Mouse (Mus musculus) kidney, embryonic 14.5 days (tissue): ENCODE measurements around the gene Vmn1r172. TPM values are rescaled to one million over a fixed set of nuclear protein-coding genes. Genes with fewer than 3 reads are reported as not detected.
"Not testable (repeated sequence)": the region's sequence is repeated elsewhere in the genome, so short reads cannot be mapped to it uniquely, and the experiment has no call there.

Source experiments
- ATAC-seq: fragments of 200-750 bp; cut with Nextera tagmentation; 2 replicates; pipeline ENCODE4 v1.8.0; 2017; ENCODE audit warnings: moderate number of reproducible peaks, mild to moderate bottlenecking, moderate TSS enrichment, moderate library complexity; ENCODE audit not compliant: low FRiP score, low TSS enrichment
- H3K27ac ChIP-seq: fragments of 300-500 bp; sonication (generic); 2 replicates; pipeline ENCODE4 v1.5.1; 2014; ENCODE audit warnings: low read depth, mild to moderate bottlenecking, low read length, moderate library complexity, mixed read lengths
- H3K27me3 ChIP-seq: fragments of 300-500 bp; sonication (generic); 2 replicates; pipeline ENCODE4 v1.6.1; 2014; ENCODE audit warnings: mild to moderate bottlenecking, low read length; ENCODE audit not compliant: control insufficient read depth, insufficient read depth
- H3K36me3 ChIP-seq: fragments of 300-500 bp; sonication (generic); 2 replicates; pipeline ENCODE4 v1.6.1; 2014; ENCODE audit warnings: low read length, mixed read lengths; ENCODE audit not compliant: control insufficient read depth, insufficient read depth
- H3K4me1 ChIP-seq: fragments of 300-500 bp; sonication (generic); 2 replicates; pipeline ENCODE4 v1.6.1; 2014; ENCODE audit warnings: low read length, mixed read lengths; ENCODE audit not compliant: control insufficient read depth, insufficient read depth
- H3K4me2 ChIP-seq: fragments of 300-500 bp; sonication (generic); replicated peaks from 2 replicates; pipeline ENCODE4 v1.6.1; 2014; ENCODE audit warnings: low read depth, mild to moderate bottlenecking, low read length
- H3K4me3 ChIP-seq: fragments of 300-500 bp; sonication (generic); 2 replicates; pipeline ENCODE4 v1.5.1; 2014; ENCODE audit warnings: mild to moderate bottlenecking, low read length
- H3K9ac ChIP-seq: fragments of 300-500 bp; sonication (generic); 2 replicates; pipeline ENCODE4 v1.6.1; 2014; ENCODE audit warnings: low read depth, mild to moderate bottlenecking, low read length, moderate library complexity
- H3K9me3 ChIP-seq: fragments of 300-500 bp; sonication (generic); 2 replicates; pipeline ENCODE4 v1.6.1; 2016; ENCODE audit warnings: low read length; ENCODE audit not compliant: control insufficient read depth
- WGBS: fragments of 180-500 bp; shearing (Covaris S2); extraction: QIAGEN DNeasy Blood & Tissue Kit; methylation state at CpG from one replicate; pipeline ENCODE4 v1.1.7; 2014; 5-methylcytosine and 5-hydroxymethylcytosine counted together
- polyA plus RNA-seq: library from polyadenylated mRNA; unstranded; fragments of >200 nt; fragmentation: Nextera tagmentation; extraction: Ambion mirVana; gene quantifications from 2 replicates; pipeline ENCODE4 v1.2.1, GENCODE M21; 2014

The Vmn1r172 gene
- not detected in 2 replicates for polyA plus RNA-seq

- H3K27me3 ChIP-seq: no peaks in the 10 kb centered on the region
- H3K4me1 ChIP-seq: no peaks in the 10 kb centered on the region
- H3K27ac ChIP-seq: no peak within 1 kb of the TSS
- no peak for ATAC-seq
- H3K4me3 ChIP-seq: no peak within 1 kb of the TSS
- 72% methylated on average over 2 of the region's 2 CpGs for WGBS
- no peaks in the 10 kb centered on the region for H3K9me3 ChIP-seq
- no peak within 1 kb of the TSS for H3K4me2 ChIP-seq
- no peak within 1 kb of the TSS for H3K9ac ChIP-seq
- no peaks in the 10 kb centered on the region for H3K36me3 ChIP-seq
Measured at GRCm38 (mm10) chr7:23658016-23658415, at the start of gene Vmn1r172. Vmn1r172 (plus strand) TSS chr7:23658316.

GRCm38 (mm10) chr7:23630422-23630821 is 27.7 kb upstream of the Vmn1r172 start, which contains the start of gene Vmn1r171:
Vmn1r171 (plus strand) TSS chr7:23630722.
- Histone ChIP-seq H3K27ac (no peak within 1 kb of the TSS), H3K9ac (no peak within 1 kb of the TSS), H3K27me3 (no peaks in the 10 kb centered on the region), H3K4me3 (no peak within 1 kb of the TSS), H3K36me3 (no peaks in the 10 kb centered on the region), H3K4me1 (no peaks in the 10 kb centered on the region), H3K4me2 (no peak within 1 kb of the TSS), H3K9me3 (peaks cover 2% of the 10 kb centered on the region)
- no peak for ATAC-seq

GRCm38 (mm10) chr7:23700403-23700802 is 42.3 kb downstream of the Vmn1r172 start, which contains the start of gene Vmn1r173:
Vmn1r173 (plus strand) TSS chr7:23700703.
- WGBS: 59% methylated on average over 1 of the region's 1 CpGs

More at GRCm38 (mm10) chr7:23700403-23700802, 42.3 kb downstream of the Vmn1r172 start, which contains the start of gene Vmn1r173:
- not testable (repeated sequence) for H3K36me3 ChIP-seq, H3K9me3 ChIP-seq, H3K4me2 ChIP-seq, ATAC-seq, H3K4me3 ChIP-seq, H3K4me1 ChIP-seq, H3K27ac ChIP-seq, H3K27me3 ChIP-seq, H3K9ac ChIP-seq

Other genes with a start within 250 kb of the Vmn1r172 start
- not detected in 2 replicates for gene Vmn1r167, start 151.1 kb upstream of the Vmn1r172 start, polyA plus RNA-seq
- not detected in 2 replicates for gene Vmn1r168, start 118.6 kb upstream of the Vmn1r172 start, polyA plus RNA-seq
- not detected in 2 replicates for gene Vmn1r169, start 82.8 kb upstream of the Vmn1r172 start, polyA plus RNA-seq
- gene Vmn1r170, start 52.1 kb upstream of the Vmn1r172 start, polyA plus RNA-seq: not detected in 2 replicates
- not detected in 2 replicates for gene Vmn1r171, start 27.6 kb upstream of the Vmn1r172 start, polyA plus RNA-seq
- gene Vmn1r173, start 42.4 kb downstream of the Vmn1r172 start, polyA plus RNA-seq: not detected in 2 replicates
- gene Vmn1r174, start 94.0 kb downstream of the Vmn1r172 start, polyA plus RNA-seq: not detected in 2 replicates
- gene Vmn1r175, start 152.3 kb downstream of the Vmn1r172 start, polyA plus RNA-seq: not detected in 2 replicates
- not detected in 2 replicates for gene Vmn1r176, start 179.1 kb downstream of the Vmn1r172 start, polyA plus RNA-seq
- gene Vmn1r177, start 208.1 kb downstream of the Vmn1r172 start, polyA plus RNA-seq: not detected in 2 replicates
- not detected in 2 replicates for gene Vmn1r178, start 233.7 kb downstream of the Vmn1r172 start, polyA plus RNA-seq